Mouse (Mus musculus) heart, postnatal 25 days (tissue): ENCODE data around the gene Vmn2r75. TPM values are rescaled to one million over a fixed set of nuclear protein-coding genes. Genes with fewer than 3 reads are reported as not detected.
"Not testable (repeated sequence)": the region's sequence is repeated elsewhere in the genome, so short reads cannot be mapped to it uniquely, and the experiment has no call there.

Source experiments
- DNase-seq: peaks from one replicate; pipeline ENCODE4 v3.0.0; 2022; ENCODE audit warnings: low spot score
- intact Hi-C: fragments of 180-260 bp; cut with DNase I; formaldehyde crosslinking; loops from one replicate; pipeline ENCODE4 v1.15.1; 2025
- total RNA-seq, 2 experiments: library from RNA; stranded (reverse); gene quantifications; 2 replicates each; pipeline ENCODE4 v1.2.3; 2021

Gene Vmn2r75
- not detected for total RNA-seq

GRCm38 (mm10) chr7:86171678-86172077 lies at the start of gene Vmn2r75:
Vmn2r75 (minus strand) TSS chr7:86171778.
- DNase-seq, intact Hi-C loops: not testable (repeated sequence)

- no peak for DNase-seq
- intact Hi-C loops: no loop called here
These were observed 39.8 kb upstream of the Vmn2r75 start for GRCm38 (mm10) chr7:86211345-86211744.

Other genes with a start within 250 kb of the Vmn2r75 start
- gene Vmn2r74, start 210.1 kb downstream of the Vmn2r75 start, total RNA-seq: not detected
- not detected for gene Vmn2r76, start 74.5 kb upstream of the Vmn2r75 start, total RNA-seq
- gene Olfr310, start 105.4 kb upstream of the Vmn2r75 start, total RNA-seq: not detected
- gene Olfr309, start 141.9 kb upstream of the Vmn2r75 start, total RNA-seq: not detected
- gene Olfr308, start 153.9 kb upstream of the Vmn2r75 start, total RNA-seq: not detected
- not detected for gene Olfr307, start 165.8 kb upstream of the Vmn2r75 start, total RNA-seq
- not detected for gene Olfr305, start 195.2 kb upstream of the Vmn2r75 start, total RNA-seq
- gene Olfr304, start 214.9 kb upstream of the Vmn2r75 start, total RNA-seq: not detected
- gene Olfr303, start 226.0 kb upstream of the Vmn2r75 start, total RNA-seq: not detected
- gene Olfr301, start 232.1 kb upstream of the Vmn2r75 start, total RNA-seq: not detected